Mouse (Mus musculus) intestine, embryonic 14.5 days (tissue): ENCODE data around the gene Adcy5. TPM values are rescaled to one million over a fixed set of nuclear protein-coding genes. Genes with fewer than 3 reads are reported as not detected.

Source experiments
- ATAC-seq: fragments of 200-750 bp; cut with Nextera tagmentation; replicated peaks from 2 replicates; pipeline ENCODE4 v1.8.0; 2017; ENCODE audit warnings: low read depth, moderate number of reproducible peaks, moderate TSS enrichment, moderate library complexity; ENCODE audit not compliant: low FRiP score, low TSS enrichment
- DNase-seq: peaks from one replicate; pipeline ENCODE4 v3.0.0-alpha.2; 2018; ENCODE audit warnings: low spot score
- H3K27ac ChIP-seq: fragments of 300-500 bp; sonication (generic); 2 replicates; pipeline ENCODE4 v1.5.1; 2014; ENCODE audit warnings: low read depth, mild to moderate bottlenecking, control low read depth
- H3K27me3 ChIP-seq: fragments of 300-500 bp; sonication (generic); replicated peaks from 2 replicates; pipeline ENCODE4 v1.6.1; 2014; ENCODE audit warnings: low read length, control low read depth; ENCODE audit not compliant: control insufficient read depth, insufficient read depth
- H3K36me3 ChIP-seq: fragments of 300-500 bp; sonication (generic); 2 replicates; pipeline ENCODE4 v1.6.1; 2014; ENCODE audit warnings: low read length, control low read depth; ENCODE audit not compliant: control insufficient read depth, insufficient read depth
- H3K4me1 ChIP-seq: fragments of 300-500 bp; sonication (generic); replicated peaks from 2 replicates; pipeline ENCODE4 v1.6.1; 2014; ENCODE audit warnings: low read length, control low read depth, mixed read lengths; ENCODE audit not compliant: control insufficient read depth, insufficient read depth
- H3K4me2 ChIP-seq: fragments of 300-500 bp; sonication (generic); 2 replicates; pipeline ENCODE4 v1.6.1; 2014; ENCODE audit warnings: low read length
- H3K4me3 ChIP-seq: fragments of 300-500 bp; sonication (generic); 2 replicates; pipeline ENCODE4 v1.5.1; 2014; ENCODE audit warnings: low read depth, low read length, control low read depth, mixed read lengths
- H3K9ac ChIP-seq: fragments of 300-500 bp; sonication (generic); 2 replicates; pipeline ENCODE4 v1.6.1; 2014; ENCODE audit warnings: mild to moderate bottlenecking, low read length
- H3K9me3 ChIP-seq: fragments of 300-500 bp; sonication (generic); 2 replicates; pipeline ENCODE4 v1.6.1; 2016; ENCODE audit warnings: low read length, control low read depth; ENCODE audit not compliant: control insufficient read depth
- WGBS: fragments of 180-500 bp; shearing (Covaris S2); extraction: QIAGEN DNeasy Blood & Tissue Kit; methylation state at CpG from one replicate; pipeline ENCODE4 v1.1.7; 2014; 5-methylcytosine and 5-hydroxymethylcytosine counted together
- polyA plus RNA-seq: library from polyadenylated mRNA; unstranded; fragments of >200 nt; fragmentation: Nextera tagmentation; extraction: Ambion mirVana; gene quantifications from 2 replicates; pipeline ENCODE4 v1.2.1, GENCODE M21; 2014

Adcy5 gene
- polyA plus RNA-seq, 1 experiment from 2014 or later = 3.9 TPM

DNA sequence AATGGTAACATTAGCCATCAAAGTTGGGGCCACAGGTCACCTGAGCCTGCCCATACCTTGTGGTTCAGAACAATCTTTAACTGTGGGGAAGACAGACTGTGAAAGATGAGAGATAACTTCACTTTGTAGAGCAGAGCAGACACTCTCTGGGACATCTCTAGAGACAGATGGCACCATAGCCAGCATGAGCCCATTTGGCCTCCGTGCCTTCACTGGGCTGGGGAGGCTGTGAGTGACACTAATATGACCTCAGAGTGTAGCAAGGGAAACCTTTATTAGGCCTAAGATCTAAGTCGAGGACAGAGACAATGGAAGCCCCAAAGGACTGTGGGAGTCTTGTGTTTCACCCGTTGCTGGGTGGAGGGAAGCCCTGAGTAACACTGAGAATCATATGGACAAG, 92.7 kb downstream of the Adcy5 start:
- Histone ChIP-seq H3K27me3 (no peaks in the 10 kb centered on the region), H3K36me3 (no peaks in the 10 kb centered on the region), H3K4me3 (no peak overlapping the region), H3K9ac (no peak overlapping the region), H3K4me2 (no peak overlapping the region), H3K9me3 (no peaks in the 10 kb centered on the region), H3K27ac (no peak overlapping the region), H3K4me1 (no peaks in the 10 kb centered on the region; the same call in 1 of the 2 replicates)
- no peak for DNase-seq
- WGBS = 48% methylated on average over 3 of the region's 3 CpGs
- no peak for ATAC-seq

DNA sequence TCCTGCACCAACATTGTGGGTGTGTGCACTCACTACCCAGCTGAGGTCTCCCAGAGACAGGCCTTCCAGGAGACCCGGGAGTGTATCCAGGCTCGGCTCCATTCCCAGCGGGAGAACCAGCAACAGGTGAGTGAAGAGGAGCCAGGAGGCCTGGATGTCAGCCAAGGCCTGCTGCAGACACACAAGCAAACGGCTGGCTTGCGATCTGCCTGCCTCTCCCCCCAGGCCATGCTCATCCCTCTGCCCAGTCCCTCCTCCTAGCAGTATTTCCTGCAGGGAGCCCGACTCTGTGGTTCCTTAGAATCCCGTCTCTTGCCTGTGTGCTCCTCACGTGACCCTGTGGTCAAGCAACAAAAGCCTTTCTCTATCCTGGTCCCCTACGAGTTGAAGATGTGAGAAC, 94.1 kb downstream of the Adcy5 start:
- DNase-seq = peak; percentile 66
- Histone ChIP-seq H3K4me1 (no peaks in the 10 kb centered on the region; the same call in 1 of the 2 replicates), H3K27me3 (no peaks in the 10 kb centered on the region), H3K36me3 (no peaks in the 10 kb centered on the region), H3K27ac (0 out of 2 replicates have a peak overlapping the region, but pooled peaks have one; percentile 19), H3K4me3 (no peak overlapping the region), H3K9me3 (no peaks in the 10 kb centered on the region), H3K9ac (no peak overlapping the region), H3K4me2 (no peak overlapping the region)
- WGBS = 34% methylated on average over 9 of the region's 9 CpGs
- ATAC-seq = peak; percentile 66; the same call in 1 of the 2 replicates

DNA sequence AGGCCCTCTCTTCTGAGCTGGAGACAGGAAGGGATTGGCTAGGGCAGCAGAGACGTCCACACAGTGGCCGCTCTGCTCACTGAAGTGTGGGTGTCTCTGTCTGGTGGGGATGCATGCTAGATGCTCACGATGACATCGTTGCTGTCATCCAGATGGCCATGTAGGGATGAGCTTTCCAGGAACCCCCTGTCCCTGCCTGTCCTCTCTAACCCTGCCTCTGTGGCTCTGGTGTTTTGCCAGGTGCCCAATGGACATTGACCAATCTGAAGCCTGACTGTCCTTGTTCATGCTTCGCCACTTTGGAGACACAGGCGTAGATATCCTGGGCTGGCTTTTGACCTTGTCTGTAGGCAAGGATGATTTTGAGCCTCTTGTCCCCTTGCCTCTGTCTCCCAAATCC, 95.1 kb downstream of the Adcy5 start:
- Histone ChIP-seq H3K4me3 (no peak overlapping the region), H3K36me3 (no peaks in the 10 kb centered on the region), H3K27ac (no peak overlapping the region), H3K27me3 (no peaks in the 10 kb centered on the region), H3K9ac (no peak overlapping the region), H3K4me2 (no peak overlapping the region), H3K4me1 (no peaks in the 10 kb centered on the region; the same call in 1 of the 2 replicates), H3K9me3 (no peaks in the 10 kb centered on the region)
- WGBS = 91% methylated on average over 6 of the region's 6 CpGs
- DNase-seq = no peak
- ATAC-seq = no peak

DNA sequence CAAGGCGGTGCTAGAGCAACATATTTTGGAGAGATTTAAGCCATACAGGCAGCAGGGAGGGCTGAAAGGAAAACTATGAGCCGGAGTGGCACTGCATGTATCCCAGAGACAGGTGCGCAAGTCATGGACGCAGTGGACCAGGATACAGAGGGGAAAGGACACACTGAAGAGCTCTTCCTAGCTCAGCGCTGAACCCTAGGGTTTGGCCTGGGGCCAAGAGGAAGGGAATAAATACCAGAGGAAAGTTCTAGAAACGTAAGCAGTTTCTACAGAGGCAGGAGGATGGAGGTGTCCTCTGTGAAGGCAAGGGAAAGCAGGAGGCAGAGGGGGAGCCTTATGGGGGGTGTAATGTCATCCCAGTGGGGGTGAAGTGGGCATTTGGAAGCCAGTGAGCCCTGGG, 97.0 kb downstream of the Adcy5 start:
- ATAC-seq (no peak), DNase-seq (no peak)
- WGBS = 82% methylated on average over 6 of the region's 6 CpGs

DNA sequence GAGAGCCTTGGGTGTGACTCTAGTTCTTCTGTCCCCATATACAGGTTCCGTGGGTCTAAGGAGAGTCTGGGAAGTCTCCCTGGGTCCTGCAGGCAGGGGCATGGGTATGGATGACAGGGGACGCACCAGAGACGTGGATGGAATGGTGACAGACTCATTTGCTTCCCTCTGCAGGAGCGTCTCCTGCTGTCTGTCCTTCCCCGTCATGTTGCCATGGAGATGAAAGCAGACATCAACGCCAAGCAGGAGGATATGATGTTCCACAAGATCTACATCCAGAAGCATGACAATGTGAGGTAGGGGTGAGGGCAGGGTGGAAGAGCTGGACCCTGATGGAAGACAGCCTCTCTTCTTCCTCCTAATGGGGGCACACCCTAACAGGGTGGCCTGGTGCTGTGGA, 98.3 kb downstream of the Adcy5 start:
- H3K4me2 ChIP-seq = no peak overlapping the region
- no peaks in the 10 kb centered on the region for H3K9me3 ChIP-seq
- no peaks in the 10 kb centered on the region for H3K27me3 ChIP-seq
- 68% methylated on average over 6 of the region's 6 CpGs for WGBS
- DNase-seq (no peak), ATAC-seq (no peak)
- H3K4me3 ChIP-seq = no peak overlapping the region
- H3K27ac ChIP-seq = no peak overlapping the region
- H3K36me3 ChIP-seq = no peaks in the 10 kb centered on the region
- no peak overlapping the region for H3K9ac ChIP-seq
- H3K4me1 ChIP-seq = no peaks in the 10 kb centered on the region; the same call in 1 of the 2 replicates

More for the DNA sequence above, 97.0 kb downstream of the Adcy5 start:
- H3K9ac ChIP-seq = no peak overlapping the region
- no peak overlapping the region for H3K4me3 ChIP-seq
- H3K27me3 ChIP-seq = no peaks in the 10 kb centered on the region
- no peaks in the 10 kb centered on the region for H3K36me3 ChIP-seq
- H3K27ac ChIP-seq = no peak overlapping the region
- H3K4me2 ChIP-seq = no peak overlapping the region
- H3K9me3 ChIP-seq = no peaks in the 10 kb centered on the region
- H3K4me1 ChIP-seq = no peaks in the 10 kb centered on the region; the same call in 1 of the 2 replicates

DNA sequence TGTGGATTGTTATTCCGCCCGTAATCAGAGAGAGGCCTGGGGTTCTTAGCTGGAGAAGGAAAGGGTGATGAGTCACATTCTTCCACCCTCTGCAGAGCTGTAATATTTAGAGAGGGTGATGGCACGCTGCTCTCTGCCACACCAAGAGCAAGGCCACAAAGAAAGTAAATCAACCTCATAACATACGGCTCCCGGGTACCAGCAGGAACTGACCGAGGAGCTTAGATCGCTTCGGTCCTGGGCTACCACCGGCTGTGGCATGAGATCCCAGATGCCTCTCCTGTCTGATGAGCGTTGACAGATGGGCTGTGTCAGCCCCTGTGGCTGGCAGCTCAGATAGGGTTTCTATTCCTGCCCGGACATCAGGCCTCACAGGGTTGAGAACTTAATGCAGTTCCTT, 101.3 kb downstream of the Adcy5 start:
- H3K27ac ChIP-seq = no peak overlapping the region
- H3K9ac ChIP-seq = no peak overlapping the region
- H3K4me1 ChIP-seq = 0 out of 2 replicates have a peak, but pooled peaks cover under 1% of the 10 kb centered on the region
- WGBS = 57% methylated on average over 10 of the region's 11 CpGs
- H3K27me3 ChIP-seq = no peaks in the 10 kb centered on the region
- no peak overlapping the region for H3K4me3 ChIP-seq
- H3K9me3 ChIP-seq = no peaks in the 10 kb centered on the region
- ATAC-seq = no peak
- H3K4me2 ChIP-seq = no peak overlapping the region
- no peak for DNase-seq
- no peaks in the 10 kb centered on the region for H3K36me3 ChIP-seq

DNA sequence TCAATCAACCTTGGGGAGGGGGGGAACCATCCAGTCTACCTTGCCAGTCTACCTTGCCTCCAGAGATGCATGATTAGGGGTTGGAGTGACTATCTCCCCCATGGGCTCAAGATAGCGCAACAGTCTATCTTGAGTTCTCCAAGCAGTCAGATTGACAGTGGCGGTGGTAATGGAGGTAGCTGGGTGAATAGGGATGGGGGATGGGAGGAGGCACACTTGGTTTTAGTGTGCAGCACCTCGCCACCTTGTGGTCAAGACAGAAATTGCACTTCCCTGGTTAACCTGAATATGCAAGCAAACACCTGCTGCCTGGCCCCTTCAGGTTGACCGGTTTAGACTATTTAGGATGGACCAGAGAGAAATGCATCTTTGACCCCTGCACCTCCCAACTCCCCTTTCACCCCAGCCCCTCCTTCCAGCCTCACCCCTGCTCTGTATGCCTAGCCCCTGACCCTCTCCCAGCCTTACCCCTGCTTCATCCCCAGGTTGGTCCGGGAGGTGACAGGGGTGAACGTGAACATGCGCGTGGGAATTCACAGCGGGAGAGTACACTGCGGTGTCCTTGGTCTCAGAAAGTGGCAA, 115.8 kb downstream of the Adcy5 start:
- Histone ChIP-seq H3K4me3 (no peak overlapping the region), H3K4me2 (no peak overlapping the region), H3K36me3 (no peaks in the 10 kb centered on the region), H3K9me3 (no peaks in the 10 kb centered on the region), H3K27ac (no peak overlapping the region), H3K27me3 (no peaks in the 10 kb centered on the region), H3K4me1 (no peaks in the 10 kb centered on the region), H3K9ac (no peak overlapping the region)
- 42% methylated on average over 10 of the region's 10 CpGs for WGBS
- DNase-seq (peak; percentile 96), ATAC-seq (0 out of 2 replicates have a peak, but pooled peaks have one; percentile 24)

DNA sequence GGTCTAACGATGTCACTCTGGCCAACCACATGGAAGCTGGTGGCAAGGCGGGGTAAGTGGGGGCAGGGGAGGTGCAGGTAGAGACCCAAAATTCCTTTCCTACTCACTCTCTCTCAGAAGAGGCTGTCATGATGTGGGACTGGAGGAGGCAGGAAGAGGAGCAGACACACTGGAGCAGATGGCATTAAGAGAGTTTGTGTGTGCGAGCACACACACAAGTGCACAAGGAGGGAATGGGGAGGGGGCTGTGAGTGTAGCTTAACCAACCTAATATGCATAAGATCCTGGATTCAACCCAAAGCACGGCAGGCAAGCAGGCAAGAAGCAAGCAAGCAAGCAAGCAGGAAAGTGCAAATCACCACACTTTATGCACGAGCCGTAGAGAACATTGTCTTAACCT, 116.3 kb downstream of the Adcy5 start:
- Histone ChIP-seq H3K27me3 (no peaks in the 10 kb centered on the region), H3K4me1 (no peaks in the 10 kb centered on the region), H3K9ac (no peak overlapping the region), H3K4me3 (no peak overlapping the region), H3K4me2 (no peak overlapping the region), H3K27ac (no peak overlapping the region), H3K9me3 (no peaks in the 10 kb centered on the region), H3K36me3 (no peaks in the 10 kb centered on the region)
- ATAC-seq (no peak), DNase-seq (no peak)
- WGBS = 75% methylated on average over 6 of the region's 6 CpGs

DNA sequence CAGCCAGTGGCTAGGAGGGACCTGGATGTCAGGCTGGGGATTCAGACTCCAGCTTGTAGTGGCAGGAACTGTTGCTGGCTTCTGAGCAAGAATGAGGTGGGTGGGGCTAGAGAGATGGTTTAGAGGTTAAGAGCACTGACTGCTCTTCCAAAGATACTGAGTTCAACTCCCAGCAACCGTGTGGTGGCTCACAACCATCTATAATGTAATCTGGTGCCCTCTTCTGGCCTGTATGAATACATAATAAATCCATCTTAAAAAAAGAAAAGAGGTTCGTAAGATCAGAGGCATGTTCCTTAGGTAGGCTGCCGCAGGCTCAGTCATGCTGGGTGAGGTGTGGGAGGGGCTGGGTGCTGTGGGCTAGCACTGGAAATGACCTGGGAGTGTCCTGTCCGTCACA, 116.9 kb downstream of the Adcy5 start:
- H3K4me3 ChIP-seq = no peak overlapping the region
- no peak overlapping the region for H3K9ac ChIP-seq
- WGBS = 47% methylated on average over 4 of the region's 4 CpGs
- H3K27me3 ChIP-seq = no peaks in the 10 kb centered on the region
- H3K4me1 ChIP-seq = no peaks in the 10 kb centered on the region
- no peak overlapping the region for H3K27ac ChIP-seq
- no peaks in the 10 kb centered on the region for H3K36me3 ChIP-seq
- no peak for DNase-seq
- no peaks in the 10 kb centered on the region for H3K9me3 ChIP-seq
- ATAC-seq = no peak
- no peak overlapping the region for H3K4me2 ChIP-seq
